Mouse (Mus musculus): Measurements from ENCODE around the gene Tex14.

DNA sequence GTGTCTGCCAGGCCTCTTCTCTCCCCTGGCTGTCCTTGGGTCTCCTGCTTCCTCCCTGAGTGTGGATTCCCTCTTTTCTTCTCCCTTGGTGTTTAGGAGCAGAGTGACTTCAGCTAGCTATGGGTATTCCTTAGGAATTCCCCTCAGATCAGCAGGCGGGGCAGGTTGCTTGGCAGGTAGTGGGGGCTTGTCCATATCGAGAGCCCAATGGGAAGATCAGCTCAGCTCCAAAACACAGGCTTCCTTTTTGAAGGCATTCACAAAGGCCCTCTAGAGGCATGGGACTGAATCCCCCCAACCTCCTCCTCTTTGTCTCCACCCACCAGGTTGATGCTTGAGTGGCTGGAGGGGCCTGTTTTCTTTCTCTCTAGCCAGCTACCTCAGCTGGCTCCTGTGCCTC is 191.6 kb downstream of the Tex14 start:
- TF ChIP-seq CTCF (IDR thresholded peaks at IDR 0.05 in 2 of 3, conservative IDR thresholded peaks at IDR 0.05 in 1 of 3; ENCODE audit: control insufficient read depth in 1 of 3, insufficient read depth in 1 of 3, low read depth in 2 of 3, low read length in 3 of 3, poor library complexity in 1 of 3, severe bottlenecking in 1 of 3): no peak
- no peak for TF ChIP-seq TAL1 (IDR thresholded peaks at IDR 0.05; ENCODE audit: low read length)
- no peak for TF ChIP-seq USF1 (IDR thresholded peaks at IDR 0.05; ENCODE audit: low read depth, low read length)
- no peak for TF ChIP-seq POLR2A (IDR thresholded peaks at IDR 0.05; ENCODE audit: control insufficient read depth in 1 of 2, insufficient read depth in 1 of 2, low read depth in 1 of 2, low read length in 2 of 2, poor library complexity in 1 of 2)
- TF ChIP-seq ETS1 (IDR thresholded peaks at IDR 0.05; ENCODE audit: low read depth, low read length): no peak
- no peak for TF ChIP-seq EP300 (IDR thresholded peaks at IDR 0.05; ENCODE audit: low read depth in 1 of 2, low read length in 2 of 2)
- TF ChIP-seq ZC3H11A (IDR thresholded peaks at IDR 0.05; ENCODE audit: low read depth, low read length): no peak
